Mouse (Mus musculus) adrenal gland, adult (tissue): Measurements from ENCODE around the gene Ngf.

ENCODE experiments used
- DNase-seq, 2 experiments: peaks; one replicate each; pipeline ENCODE4 v3.0.0; 2022 to 2023; ENCODE audit warnings: low spot score in 1 of 2; ENCODE audit not compliant: inconsistent age in 2 of 2

Gene Ngf

GRCm38 (mm10) chr3:102506061-102506460, 36.3 kb downstream of the Ngf start:
- no peak for DNase-seq

- no peak for DNase-seq
Observed at GRCm38 (mm10) chr3:102507666-102508260, 38.0 kb downstream of the Ngf start.

GRCm38 (mm10) chr3:102508455-102508854, 38.7 kb downstream of the Ngf start:
- peak; percentile 21 to 62 for DNase-seq

- no peak for DNase-seq
Observed at GRCm38 (mm10) chr3:102509601-102510000, 39.9 kb downstream of the Ngf start.

- no peak for DNase-seq
Observed at GRCm38 (mm10) chr3:102516937-102517336, 47.2 kb downstream of the Ngf start.

- DNase-seq: no peak
Observed at GRCm38 (mm10) chr3:102521061-102521460, 51.3 kb downstream of the Ngf start.

- no peak for DNase-seq
Observed at GRCm38 (mm10) chr3:102523711-102524110, 54.0 kb downstream of the Ngf start.

GRCm38 (mm10) chr3:102524951-102525350, 55.2 kb downstream of the Ngf start:
- no peak for DNase-seq

GRCm38 (mm10) chr3:102525856-102526255, 56.1 kb downstream of the Ngf start:
- no peak for DNase-seq

- peak; percentile 15 to 71 for DNase-seq
Observed at GRCm38 (mm10) chr3:102526481-102526880, 56.8 kb downstream of the Ngf start.

- no peak for DNase-seq
Observed at GRCm38 (mm10) chr3:102534744-102535143, 65.0 kb downstream of the Ngf start.

GRCm38 (mm10) chr3:102543646-102544045, 73.9 kb downstream of the Ngf start:
- no peak for DNase-seq

- no peak for DNase-seq
Observed at GRCm38 (mm10) chr3:102547536-102547935, 77.8 kb downstream of the Ngf start.

- no peak for DNase-seq
Observed at GRCm38 (mm10) chr3:102553935-102554670, 84.4 kb downstream of the Ngf start.

GRCm38 (mm10) chr3:102556108-102556507, 86.4 kb downstream of the Ngf start:
- no peak for DNase-seq

GRCm38 (mm10) chr3:102556645-102557044, 86.9 kb downstream of the Ngf start:
- no peak for DNase-seq
